Mouse (Mus musculus) erythroblast, embryonic 14.5 days (primary cell): ENCODE measurements at regions not wholly inside any gene's neighbourhood (a gene's known extent, or its start where the extent isn't known, plus 50 kb on each side); places are given as distances from the start of the nearest gene placed in this dataset.

Source experiments
- H3K27me3 ChIP-seq: 2 replicates; pipeline ENCODE4 v1.6.1; 2012; ENCODE audit warnings: inconsistent platforms; ENCODE audit not compliant: control insufficient read depth
- H3K36me3 ChIP-seq: 2 replicates; pipeline ENCODE4 v1.6.1; 2012; ENCODE audit warnings: mild to moderate bottlenecking, inconsistent platforms; ENCODE audit not compliant: control insufficient read depth
- H3K4me1 ChIP-seq: 2 replicates; pipeline ENCODE4 v1.6.1; 2012; ENCODE audit warnings: inconsistent platforms; ENCODE audit not compliant: control insufficient read depth
- H3K4me3 ChIP-seq: replicated peaks from 2 replicates; pipeline ENCODE3; 2012; ENCODE audit warnings: moderate library complexity, mild to moderate bottlenecking, inconsistent platforms
- H3K9me3 ChIP-seq: 2 replicates; pipeline ENCODE4 v1.6.1; 2012; ENCODE audit warnings: low read length, inconsistent platforms, mixed read lengths; ENCODE audit not compliant: control insufficient read depth
- GATA1 ChIP-seq: IDR thresholded peaks from 2 replicates; pipeline ENCODE4 v1.6.1; 2012; ENCODE audit warnings: low read length, inconsistent platforms, mixed read lengths
- TAL1 ChIP-seq: IDR thresholded peaks from 3 replicates; pipeline ENCODE4 v1.6.1; 2012; ENCODE audit warnings: low read length, inconsistent platforms, mixed read lengths

GRCm38 (mm10) chr13:118975519-118975918 is 305.9 kb downstream of the Fgf10 start:
- H3K27me3 ChIP-seq: no peaks in the 10 kb centered on the region
- no peaks in the 10 kb centered on the region for H3K36me3 ChIP-seq
- H3K4me3 ChIP-seq: no peak overlapping the region
- H3K4me1 ChIP-seq: no peaks in the 10 kb centered on the region
- no peaks in the 10 kb centered on the region for H3K9me3 ChIP-seq
- TF ChIP-seq TAL1: no peak
- TF ChIP-seq GATA1: no peak

- Histone ChIP-seq H3K27me3 (no peaks in the 10 kb centered on the region), H3K4me1 (no peaks in the 10 kb centered on the region), H3K36me3 (no peaks in the 10 kb centered on the region), H3K4me3 (no peak overlapping the region), H3K9me3 (no peaks in the 10 kb centered on the region)
- no peak for TF ChIP-seq TAL1
These were observed 309.9 kb downstream of the Fgf10 start for GRCm38 (mm10) chr13:118979505-118979904.

GRCm38 (mm10) chr13:118981196-118981810 is 311.7 kb downstream of the Fgf10 start:
- H3K9me3 ChIP-seq: no peaks in the 10 kb centered on the region
- no peaks in the 10 kb centered on the region for H3K4me1 ChIP-seq
- no peaks in the 10 kb centered on the region for H3K27me3 ChIP-seq
- no peaks in the 10 kb centered on the region for H3K36me3 ChIP-seq
- H3K4me3 ChIP-seq: no peak overlapping the region
- TF ChIP-seq TAL1 (no peak), GATA1 (no peak)

- Histone ChIP-seq H3K9me3 (no peaks in the 10 kb centered on the region), H3K4me3 (no peak overlapping the region), H3K27me3 (no peaks in the 10 kb centered on the region), H3K36me3 (no peaks in the 10 kb centered on the region), H3K4me1 (no peaks in the 10 kb centered on the region)
- TF ChIP-seq TAL1: no peak
- TF ChIP-seq GATA1: no peak
These were observed 315.7 kb downstream of the Fgf10 start for GRCm38 (mm10) chr13:118985285-118985684.

GRCm38 (mm10) chr13:119025305-119025975 is 355.8 kb downstream of the Fgf10 start:
- Histone ChIP-seq H3K4me3 (no peak overlapping the region), H3K4me1 (no peaks in the 10 kb centered on the region), H3K27me3 (no peaks in the 10 kb centered on the region), H3K9me3 (no peaks in the 10 kb centered on the region), H3K36me3 (no peaks in the 10 kb centered on the region)
- TF ChIP-seq GATA1: no peak
- TF ChIP-seq TAL1: no peak

GRCm38 (mm10) chr13:119039616-119040015 is 370.0 kb downstream of the Fgf10 start:
- no peaks in the 10 kb centered on the region for H3K9me3 ChIP-seq
- TF ChIP-seq GATA1 (no peak), TAL1 (no peak)
- no peaks in the 10 kb centered on the region for H3K4me1 ChIP-seq
- H3K4me3 ChIP-seq: no peak overlapping the region
- no peaks in the 10 kb centered on the region for H3K27me3 ChIP-seq
- H3K36me3 ChIP-seq: no peaks in the 10 kb centered on the region

GRCm38 (mm10) chr13:119045112-119045511 is 375.5 kb downstream of the Fgf10 start:
- Histone ChIP-seq H3K4me1 (no peaks in the 10 kb centered on the region), H3K9me3 (no peaks in the 10 kb centered on the region), H3K36me3 (no peaks in the 10 kb centered on the region), H3K4me3 (no peak overlapping the region), H3K27me3 (no peaks in the 10 kb centered on the region)
- TF ChIP-seq GATA1 (no peak), TAL1 (no peak)

GRCm38 (mm10) chr13:119068745-119069580 is 359.4 kb upstream of the Paip1 start:
- Histone ChIP-seq H3K4me3 (no peak overlapping the region), H3K4me1 (no peaks in the 10 kb centered on the region), H3K36me3 (no peaks in the 10 kb centered on the region), H3K27me3 (no peaks in the 10 kb centered on the region), H3K9me3 (no peaks in the 10 kb centered on the region)
- TF ChIP-seq GATA1: no peak
- no peak for TF ChIP-seq TAL1

GRCm38 (mm10) chr13:119069581-119069936 is 358.8 kb upstream of the Paip1 start:
- Histone ChIP-seq H3K36me3 (no peaks in the 10 kb centered on the region), H3K9me3 (no peaks in the 10 kb centered on the region), H3K4me1 (no peaks in the 10 kb centered on the region), H3K27me3 (no peaks in the 10 kb centered on the region), H3K4me3 (no peak overlapping the region)
- no peak for TF ChIP-seq TAL1
